Mouse (Mus musculus) heart, postnatal 0 days (tissue): Measurements from ENCODE around the gene Marc2.

Experiments
- CTCF ChIP-seq: IDR thresholded peaks from 2 replicates; pipeline ENCODE4 v1.5.1; 2016; ENCODE audit warnings: antibody characterized with exemption, control low read depth, low read depth
- EP300 ChIP-seq: IDR thresholded peaks from 2 replicates; pipeline ENCODE4 v1.6.1; 2016; ENCODE audit warnings: antibody characterized with exemption, low read depth

- TF ChIP-seq CTCF (no peak), EP300 (no peak)
Observed at GRCm38 (mm10) chr1:184775289-184775688, 71.0 kb downstream of the Marc2 start.
